Mouse (Mus musculus): ENCODE data around the gene Mlc1.

Gene Mlc1

DNA sequence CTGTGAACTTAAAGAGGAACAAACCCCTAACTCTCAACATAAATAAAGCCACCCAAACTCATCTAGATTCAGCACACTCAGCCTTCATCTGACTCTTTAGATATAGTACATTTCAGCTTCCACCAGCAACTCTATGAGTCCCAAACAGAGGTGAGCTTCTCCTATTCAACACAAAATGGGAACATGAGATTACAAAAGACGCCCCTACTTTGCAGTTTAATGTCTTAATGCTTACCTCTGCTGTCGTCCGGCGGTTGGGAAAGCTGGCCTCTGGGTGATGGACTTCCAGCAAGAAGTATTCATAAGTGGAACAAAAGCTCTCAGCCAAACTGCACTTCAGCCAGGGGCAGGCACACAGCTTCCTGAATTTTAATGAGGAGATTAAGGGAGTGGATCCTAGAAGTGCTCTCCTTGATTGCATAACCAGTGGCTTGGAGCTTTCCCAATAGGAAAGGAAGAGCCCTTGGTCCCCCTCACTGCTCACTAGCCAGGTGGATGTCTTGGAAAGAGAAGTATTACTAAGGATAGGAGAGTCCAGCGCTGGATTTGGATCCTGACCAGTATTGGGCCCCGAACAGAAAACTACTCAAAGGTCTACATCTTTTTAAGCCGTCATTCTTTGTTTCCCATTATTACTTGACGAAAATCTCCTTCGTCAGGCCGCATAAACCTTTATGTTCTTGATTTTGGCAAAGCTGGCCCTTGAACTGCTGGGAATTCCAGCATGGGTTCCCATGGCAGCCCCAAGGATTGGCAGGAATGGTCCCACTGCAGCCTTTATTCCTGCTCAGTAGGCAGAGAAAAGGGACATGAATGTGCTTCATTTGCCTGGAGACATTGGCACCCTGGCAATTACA lies at the start of gene Mlc1:
Mlc1 (minus strand) TSS at position 727 of the 857 bp plus-strand sequence.
- no peak for DNase-seq (ENCODE audit: low spot score)

DNA sequence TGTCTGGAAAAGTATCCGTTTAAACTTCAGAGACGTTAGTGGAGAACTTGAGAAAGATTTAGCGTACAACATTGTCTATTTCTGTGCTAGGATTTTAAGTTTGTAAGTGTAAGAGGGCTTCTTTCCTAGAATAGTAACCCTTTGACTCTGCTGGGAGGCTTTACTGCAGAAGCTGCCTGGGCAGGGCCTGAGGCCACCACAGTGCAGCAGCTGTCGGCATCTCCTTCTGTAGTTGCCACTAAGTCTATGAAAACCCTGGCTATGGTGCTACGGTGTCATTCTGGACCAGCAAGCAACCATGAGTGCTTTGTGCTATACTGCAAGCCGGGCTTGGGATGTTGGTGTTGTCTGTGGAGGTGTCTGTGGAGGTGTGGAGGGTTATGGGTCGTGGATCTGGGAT lies 41.7 kb upstream of the Mlc1 start:
- DNase-seq (ENCODE audit: low spot score): no peak

DNA sequence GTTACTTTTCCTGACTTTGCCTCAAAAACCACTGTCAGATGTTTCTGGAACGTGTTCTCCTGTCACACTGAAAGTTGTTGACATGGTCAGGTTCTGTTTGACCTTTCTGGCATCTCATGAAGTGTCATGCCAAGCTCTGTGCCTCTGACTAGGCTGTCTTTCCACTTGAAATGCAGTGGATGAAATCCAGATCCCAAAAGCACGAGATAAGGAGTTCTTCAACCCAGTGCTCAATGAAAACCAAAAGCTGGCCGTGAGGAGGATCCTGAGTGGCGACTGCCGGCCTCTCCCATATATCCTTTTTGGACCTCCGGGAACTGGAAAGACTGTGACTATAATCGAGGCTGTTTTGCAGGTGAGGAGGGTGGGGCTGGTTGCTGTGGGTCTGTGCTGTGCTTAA lies 41.3 kb upstream of the Mlc1 start:
- DNase-seq (ENCODE audit: low spot score): peak; percentile 9

DNA sequence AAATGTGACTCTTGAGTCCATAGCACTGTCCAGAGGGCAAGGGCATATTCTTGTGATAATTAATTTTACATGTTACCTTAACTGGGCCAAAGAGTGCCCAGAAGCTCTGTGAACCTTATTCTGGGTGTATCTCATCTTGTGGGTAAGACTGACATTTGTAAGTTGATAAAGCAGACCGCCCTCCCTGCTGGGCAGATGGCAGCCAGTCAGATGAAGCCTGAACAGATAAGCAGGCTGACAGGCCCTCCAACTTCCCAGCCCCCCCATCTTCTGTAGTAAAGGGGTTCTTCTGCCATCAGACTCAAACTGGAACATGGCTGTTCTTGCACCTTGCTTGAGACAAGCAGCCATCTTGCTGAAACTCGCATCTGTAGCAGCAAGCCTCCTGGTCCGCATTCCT lies 37.9 kb upstream of the Mlc1 start:
- DNase-seq (ENCODE audit: low spot score): no peak

DNA sequence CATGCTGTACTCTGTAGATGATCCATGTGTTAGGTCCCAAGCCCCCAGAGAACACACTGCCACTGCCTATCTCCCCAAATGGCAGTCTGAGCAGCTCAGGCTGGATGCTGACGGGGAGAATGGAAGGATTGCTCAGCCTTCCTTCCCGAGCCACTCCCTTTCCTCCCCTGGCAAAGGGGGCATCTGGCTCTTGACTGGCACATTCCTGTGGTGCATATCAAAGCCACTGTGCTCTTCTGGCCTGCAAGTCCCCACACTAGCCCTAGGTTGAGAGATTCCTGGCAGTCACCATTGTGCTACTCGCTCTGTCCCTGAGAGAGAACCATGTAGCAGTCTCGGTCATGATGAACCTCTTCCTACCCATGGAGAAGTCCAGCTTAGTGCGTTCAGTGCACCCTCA lies 29.0 kb upstream of the Mlc1 start:
- DNase-seq (ENCODE audit: low spot score): no peak

DNA sequence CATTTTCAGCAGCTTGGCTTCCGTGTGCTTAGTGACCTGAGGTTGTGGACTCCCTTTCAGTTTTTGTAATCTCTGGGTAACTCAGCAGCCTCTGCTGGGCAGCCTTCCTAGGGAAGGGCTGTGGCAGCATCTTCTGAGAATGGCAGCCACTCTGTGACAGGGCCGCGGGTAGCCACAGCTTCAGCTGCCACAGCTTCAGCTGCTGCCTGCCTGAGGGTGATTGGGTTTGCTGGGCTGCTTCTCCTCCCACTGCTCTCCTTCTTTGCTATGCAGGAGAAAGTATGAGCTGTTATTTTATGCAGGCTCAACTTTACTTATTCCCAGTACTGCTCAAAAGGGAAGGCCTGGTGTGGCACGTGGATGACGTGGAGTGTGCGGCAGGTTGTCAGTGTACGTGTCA lies 28.2 kb upstream of the Mlc1 start:
- DNase-seq (ENCODE audit: low spot score): no peak

DNA sequence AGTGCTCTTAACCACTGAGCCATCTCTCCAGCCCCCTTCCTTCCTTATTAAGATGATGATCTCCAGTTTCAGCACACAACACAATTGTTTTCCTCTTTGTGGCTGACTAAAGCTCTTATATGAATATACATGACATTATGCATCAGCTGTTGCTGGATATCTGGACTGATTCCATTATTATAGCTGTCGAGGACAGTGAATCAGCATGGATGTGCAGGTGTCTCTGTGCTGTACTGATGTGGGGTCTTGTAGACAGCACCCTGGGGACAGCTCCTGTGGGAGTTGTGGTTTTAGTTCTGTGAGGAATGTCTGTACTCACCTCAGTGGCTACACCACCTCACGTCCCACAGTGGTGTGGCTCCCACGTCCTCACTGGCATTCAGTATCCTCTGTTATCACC lies 22.4 kb upstream of the Mlc1 start:
- DNase-seq (ENCODE audit: low spot score): no peak

DNA sequence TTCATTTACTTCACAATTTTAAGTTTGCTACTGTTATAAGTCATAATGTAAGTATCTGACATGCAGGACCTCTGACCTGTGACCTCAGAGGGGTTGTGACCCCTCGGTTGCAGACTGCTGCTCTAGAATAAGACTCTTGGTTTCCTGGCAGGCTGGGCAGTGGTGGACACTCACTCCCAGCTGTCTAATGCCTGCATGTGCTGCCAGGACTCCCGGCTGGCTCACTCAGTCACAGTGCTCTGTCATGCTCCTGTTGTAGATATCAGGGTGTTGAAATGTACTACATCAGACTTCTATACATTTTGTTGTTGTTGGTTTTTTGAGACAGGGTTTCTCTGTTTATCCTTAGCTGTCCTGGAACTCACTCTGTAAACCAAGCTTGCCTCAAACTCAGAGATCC lies 21.6 kb upstream of the Mlc1 start:
- no peak for DNase-seq (ENCODE audit: low spot score)

DNA sequence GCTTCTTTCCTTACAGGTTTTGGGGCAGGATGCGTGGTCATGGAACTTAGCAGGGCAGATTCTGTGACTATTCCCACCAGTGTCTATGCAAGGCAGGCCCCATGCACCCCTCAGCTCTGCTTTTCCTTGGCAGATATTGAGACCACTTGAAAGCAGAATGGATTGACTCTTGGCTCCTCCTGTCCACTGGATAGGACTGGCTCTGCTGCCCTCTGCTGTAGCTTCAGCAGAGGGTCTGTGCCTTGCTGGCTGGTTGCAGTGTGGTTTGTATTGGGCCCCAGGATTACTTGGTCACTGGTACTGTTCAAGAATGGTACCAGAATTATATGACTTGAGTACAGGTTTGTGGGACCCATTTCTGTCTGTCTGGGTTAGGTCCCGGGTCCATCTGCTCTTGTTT lies 20.3 kb upstream of the Mlc1 start:
- DNase-seq (ENCODE audit: low spot score): no peak

DNA sequence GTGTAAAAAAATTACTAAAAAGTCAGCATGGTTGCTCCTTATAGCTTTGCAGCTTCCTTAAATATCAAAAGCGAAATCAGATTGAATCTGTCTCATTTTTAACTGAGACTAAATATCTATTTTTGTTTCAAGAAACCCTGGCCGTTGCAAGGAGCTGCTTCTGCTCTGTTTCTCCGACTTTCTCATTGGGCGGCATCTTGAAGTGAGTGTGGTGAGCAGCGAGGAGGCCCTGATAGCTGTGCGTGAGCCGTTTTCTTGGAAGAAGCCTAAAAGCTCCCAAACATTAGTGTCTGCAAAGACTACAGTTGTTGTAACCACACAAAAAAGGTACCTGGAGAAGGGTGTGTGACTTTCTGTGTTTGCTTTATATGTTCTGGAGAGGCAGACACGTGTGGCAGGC lies 19.8 kb upstream of the Mlc1 start:
- no peak for DNase-seq (ENCODE audit: low spot score)

DNA sequence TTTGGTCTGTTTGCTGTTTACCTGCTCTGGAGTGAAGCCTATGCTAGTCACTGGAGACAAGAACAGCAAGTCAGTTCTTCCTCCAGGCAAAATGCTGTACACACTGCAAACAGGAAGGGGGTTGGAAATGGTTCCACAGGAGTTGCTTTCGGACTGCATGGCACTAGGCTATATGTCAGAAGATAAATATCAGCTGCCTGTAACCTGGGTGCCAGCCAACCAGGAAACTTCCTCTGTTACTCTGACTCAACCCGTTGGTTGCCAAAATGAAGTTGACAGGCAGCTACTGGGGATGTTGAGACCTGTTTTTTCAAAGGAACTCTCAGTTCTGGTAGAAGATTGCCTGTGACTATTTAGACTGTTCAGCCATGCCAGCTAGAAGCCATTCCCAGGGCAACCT lies 10.4 kb upstream of the Mlc1 start:
- no peak for DNase-seq (ENCODE audit: low spot score)

DNA sequence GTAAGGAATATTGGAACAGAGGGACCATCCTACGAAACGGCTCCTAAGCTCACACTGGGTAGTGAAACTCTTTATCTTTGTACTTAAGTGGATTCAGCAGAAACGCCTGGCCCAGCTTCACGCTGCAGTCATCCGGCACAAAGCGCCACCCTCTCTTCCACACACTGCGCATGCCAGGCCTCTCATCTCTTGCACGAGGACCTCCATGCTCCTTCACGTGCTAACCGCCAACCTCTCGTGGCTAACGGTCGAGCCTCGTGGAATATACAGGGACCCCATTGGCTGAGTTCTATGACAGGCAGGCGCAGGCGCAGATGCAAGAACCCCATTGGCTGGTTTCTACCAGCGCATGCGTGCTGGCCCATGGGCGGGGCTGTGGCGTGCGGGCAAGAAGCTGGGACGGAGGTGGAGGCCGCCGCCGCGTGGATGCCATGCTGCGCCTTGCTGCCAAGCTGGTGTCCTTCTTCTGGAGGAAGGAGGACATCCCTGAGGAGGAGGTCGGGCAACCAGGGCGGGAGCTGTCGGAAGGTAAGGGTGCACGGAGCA lies 3.8 kb upstream of the Mlc1 start, which contains the start of gene Mov10l1:
Mov10l1 (plus strand) TSS at position 376 of the 546 bp plus-strand sequence.
- DNase-seq (ENCODE audit: low spot score): no peak

DNA sequence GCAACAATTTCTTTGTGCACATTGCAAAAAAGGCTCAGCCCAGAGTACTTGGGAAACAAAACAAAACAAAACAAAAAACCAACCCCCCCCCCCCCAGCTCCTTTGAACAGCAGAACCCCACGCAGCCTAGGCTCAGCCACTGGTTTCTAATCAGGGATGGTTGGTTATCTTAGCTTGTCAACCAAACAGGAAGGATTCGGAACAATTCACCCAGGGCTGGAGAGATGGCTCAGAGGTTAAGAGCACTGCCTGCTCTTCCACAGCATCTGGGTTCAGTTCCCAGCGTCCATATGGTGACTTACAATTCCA lies 285 bp upstream of the Mlc1 start:
- DNase-seq (ENCODE audit: low spot score): no peak

DNA sequence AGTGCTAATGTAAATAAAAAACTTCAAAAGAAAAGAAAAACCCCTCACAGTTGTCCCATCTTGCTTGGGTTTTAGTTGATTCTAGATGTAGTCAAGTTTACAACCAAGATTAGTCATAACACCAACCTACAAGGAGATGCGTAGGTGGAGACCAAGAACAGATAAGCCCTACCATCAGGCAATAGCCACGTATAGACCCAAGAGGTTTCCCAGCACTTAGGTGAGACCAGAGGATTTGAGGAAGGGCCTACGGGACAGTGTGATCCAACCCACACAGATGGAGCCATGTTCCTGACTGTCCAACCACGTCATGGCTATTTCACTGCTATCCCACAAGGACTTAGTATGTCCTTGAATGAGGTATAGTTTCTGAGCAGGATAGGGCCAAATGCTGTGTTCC lies 6.5 kb downstream of the Mlc1 start:
- no peak for DNase-seq (ENCODE audit: low spot score)

DNA sequence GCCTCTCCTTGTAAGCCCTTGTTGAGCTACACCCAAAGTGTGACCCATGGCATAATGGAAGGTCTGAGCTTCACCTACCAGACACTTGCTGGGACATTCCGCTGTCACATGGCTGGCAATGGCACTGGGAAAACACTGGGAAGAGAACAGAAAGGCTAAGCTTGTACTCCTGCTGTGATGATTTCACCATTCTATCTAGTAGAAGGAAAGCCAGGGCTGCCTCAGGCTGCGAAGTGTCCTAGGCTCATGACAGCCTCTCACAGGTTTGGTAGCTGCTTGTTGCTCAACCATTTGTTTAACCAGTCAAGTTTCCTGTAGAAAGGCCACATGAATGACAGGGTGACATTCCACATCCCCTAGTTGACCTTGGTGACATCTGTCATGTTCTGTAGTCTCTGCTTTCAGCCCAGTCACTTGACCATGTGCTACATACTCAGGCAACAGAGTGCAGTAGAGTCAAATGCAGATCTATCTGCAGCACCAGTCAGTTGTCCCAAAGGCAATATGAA lies 14.7 kb downstream of the Mlc1 start:
- DNase-seq (ENCODE audit: low spot score): no peak

DNA sequence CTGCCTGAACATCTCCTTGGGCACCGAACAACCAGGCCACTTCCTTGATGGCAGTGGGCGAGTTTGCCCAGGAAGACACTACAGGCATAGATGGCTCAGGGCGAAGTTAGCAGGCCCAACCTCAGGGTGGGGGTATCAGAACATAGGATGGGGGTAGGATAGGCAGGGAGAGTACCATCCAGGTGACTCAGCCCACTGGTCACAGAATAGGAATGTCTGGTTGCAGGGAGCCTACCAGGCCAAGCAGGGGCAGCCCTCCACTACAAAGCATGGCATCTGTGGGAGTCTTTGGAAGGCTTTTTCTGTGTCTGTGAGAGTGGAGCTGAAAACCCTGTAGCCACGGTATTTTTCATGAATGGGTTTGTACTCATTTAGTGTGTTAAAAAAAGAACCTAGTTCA lies 21.3 kb downstream of the Mlc1 start:
- no peak for DNase-seq (ENCODE audit: low spot score)

DNA sequence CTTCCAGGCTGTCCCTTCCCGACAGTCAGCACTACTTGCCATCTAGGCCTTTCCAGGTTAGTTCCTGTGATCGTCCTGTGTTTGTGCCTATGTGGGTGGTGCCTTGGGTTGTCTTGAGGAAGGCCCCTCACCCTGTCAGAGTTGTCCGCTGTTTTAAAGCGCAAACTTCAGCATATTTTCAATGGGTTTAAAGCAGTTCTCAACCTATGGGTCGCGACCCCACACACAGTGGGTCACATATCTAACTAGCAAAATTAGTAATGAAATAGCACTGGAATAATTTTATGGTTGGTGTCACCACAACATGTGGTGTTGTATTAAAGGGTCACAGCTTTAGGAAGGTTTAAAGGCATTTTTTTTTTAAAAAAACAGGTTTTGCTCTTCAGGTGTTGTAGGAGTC lies 23.5 kb downstream of the Mlc1 start:
- DNase-seq (ENCODE audit: low spot score): no peak

DNA sequence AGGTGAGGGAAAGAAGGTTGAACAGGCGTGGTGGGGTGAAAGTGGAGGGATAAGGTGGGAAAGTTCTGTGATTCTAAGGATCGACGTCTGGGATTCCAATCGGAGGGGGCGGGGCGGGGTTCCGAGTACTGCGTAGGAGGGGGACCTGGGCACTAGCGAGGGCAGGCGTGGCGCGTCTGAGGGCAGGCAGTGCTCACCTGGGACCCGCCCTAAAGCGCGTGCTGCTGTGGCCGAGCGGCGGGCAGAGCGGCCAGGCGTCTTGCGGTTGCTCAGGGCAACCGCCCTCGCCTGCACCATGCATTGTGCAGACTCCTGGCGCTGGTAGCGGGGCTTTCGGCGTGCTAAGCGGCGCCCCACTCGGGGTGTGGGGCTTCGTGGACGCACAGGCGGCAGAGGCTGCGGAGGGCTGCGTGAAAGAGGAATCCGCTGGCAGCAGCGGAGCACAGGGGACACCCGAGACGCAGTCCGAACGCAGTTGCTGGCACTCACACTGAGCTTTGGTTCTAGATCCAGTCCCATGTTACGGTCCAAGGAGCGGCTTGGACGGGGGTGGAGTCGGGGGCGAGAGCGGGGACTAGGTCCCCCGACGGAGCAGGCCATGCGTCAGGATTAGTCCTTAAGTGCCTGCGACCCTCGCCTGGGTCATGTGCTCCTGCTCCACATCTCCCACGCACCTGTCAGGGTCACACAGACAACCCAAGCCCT lies 24.3 kb downstream of the Mlc1 start, which contains the start of gene Ttll8:
Ttll8 (minus strand) TSS at position 51 of the 705 bp plus-strand sequence.
- no peak for DNase-seq (ENCODE audit: low spot score)

DNA sequence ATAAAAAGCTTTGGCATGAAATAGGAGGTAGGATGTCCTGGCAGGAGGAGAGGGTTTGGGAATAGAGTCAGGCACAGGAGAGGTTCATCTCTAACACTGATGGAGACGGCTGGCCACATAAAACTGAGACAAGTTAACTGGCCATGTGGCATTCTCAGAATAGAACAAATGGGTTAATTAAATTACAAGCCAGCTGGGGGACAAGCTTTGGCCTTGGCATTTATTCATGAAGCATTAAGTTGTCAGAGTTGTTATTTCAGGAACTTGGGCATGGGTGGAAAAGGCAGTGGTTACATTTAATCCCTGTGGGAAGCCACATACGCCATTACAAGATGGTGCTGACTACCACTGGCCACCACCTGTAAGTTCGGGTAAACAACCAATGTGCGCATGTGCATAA lies 27.6 kb downstream of the Mlc1 start:
- DNase-seq (ENCODE audit: low spot score): no peak

DNA sequence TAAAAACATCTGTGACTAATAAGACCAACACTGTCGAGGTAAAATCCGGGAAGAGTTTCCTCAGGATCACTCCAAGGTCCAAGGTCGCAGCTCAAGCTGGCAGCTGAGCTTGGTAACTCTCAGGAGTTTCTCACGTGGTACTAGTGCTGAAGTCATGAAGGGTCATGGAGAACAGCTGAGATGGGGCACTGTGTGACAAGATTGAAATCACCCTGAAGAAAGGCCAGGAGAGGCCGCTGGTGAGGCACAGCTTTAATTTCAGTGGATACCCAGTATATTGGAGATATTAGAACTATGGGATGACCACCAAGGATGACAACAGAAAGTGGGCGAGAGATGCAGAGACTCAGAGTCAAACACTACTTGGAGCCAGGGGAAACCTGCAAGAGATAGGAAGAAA lies 32.0 kb downstream of the Mlc1 start:
- no peak for DNase-seq (ENCODE audit: low spot score)

DNA sequence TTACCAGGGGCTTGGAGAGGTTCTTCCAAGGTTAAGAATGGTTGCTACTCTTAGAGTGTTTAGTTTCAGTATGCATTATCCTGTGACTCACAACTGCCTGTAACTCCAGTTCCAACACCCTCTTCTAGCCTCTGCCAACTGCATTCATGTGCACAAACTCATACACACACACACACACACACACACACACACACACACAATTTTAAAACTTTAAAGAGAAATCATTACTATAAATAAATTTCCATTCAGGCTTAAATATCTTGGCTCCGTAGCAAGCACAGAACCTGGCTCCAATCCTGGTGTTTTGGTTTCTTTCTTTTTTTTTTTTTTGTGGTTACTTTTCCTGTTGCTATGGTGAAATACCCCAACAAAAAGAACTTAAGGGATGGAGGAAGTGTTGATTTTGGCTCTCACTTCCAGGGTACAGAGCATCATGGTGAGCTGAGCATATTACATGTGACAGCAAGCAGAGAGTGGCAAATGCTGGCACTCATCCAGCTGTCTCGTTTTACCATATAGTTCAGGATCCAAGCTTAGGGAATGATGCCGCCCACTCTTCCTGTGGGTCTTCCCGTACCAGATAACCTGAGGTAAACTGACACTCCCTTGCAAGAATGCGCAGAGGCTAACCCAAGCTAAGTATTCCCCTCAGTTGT lies 34.8 kb downstream of the Mlc1 start:
- no peak for DNase-seq (ENCODE audit: low spot score)

DNA sequence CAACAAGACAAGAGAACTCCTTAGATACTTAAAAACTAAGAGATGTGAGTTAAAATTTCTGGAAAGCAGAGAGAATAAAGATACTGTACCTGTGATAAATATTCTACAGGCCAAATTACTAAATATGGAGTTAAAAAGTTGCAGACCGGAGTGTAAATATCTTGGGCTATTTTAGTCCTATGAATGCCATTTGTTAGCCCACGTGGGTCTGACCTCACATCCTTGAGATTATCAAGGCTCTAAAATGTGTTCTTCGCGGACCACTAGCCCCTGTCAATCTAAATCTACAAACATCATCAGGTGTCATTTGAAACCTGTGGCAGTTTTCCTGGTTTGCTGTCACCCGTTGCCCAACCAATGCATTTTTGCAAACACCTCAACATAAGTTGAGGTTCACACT lies 36.0 kb downstream of the Mlc1 start:
- no peak for DNase-seq (ENCODE audit: low spot score)

DNA sequence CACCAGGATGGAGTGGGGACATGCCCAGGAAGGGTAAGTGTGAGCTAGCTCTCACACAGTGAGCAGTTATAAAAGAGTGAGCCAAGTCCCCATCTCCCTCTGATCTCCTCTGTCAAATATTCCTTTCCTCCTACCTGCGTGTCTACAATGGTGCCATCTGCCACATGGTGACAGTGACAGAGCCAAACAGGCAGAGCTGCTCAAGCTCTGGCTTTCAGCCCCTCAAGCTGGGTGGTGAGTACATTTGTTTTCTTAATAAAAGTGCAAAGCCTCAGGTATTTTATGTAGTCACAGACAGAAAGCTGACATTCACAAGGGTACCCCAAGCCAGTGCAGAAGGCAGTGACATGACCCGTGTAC lies 41.5 kb downstream of the Mlc1 start:
- DNase-seq (ENCODE audit: low spot score): no peak
